Mouse (Mus musculus) MEL (cell line): ENCODE results near the gene Olfr816. TPM values are rescaled to one million over a fixed set of nuclear protein-coding genes. Genes with fewer than 3 reads are reported as not detected.
"Not testable (repeated sequence)": the region's sequence is repeated elsewhere in the genome, so short reads cannot be mapped to it uniquely, and the experiment has no call there.

Experiments used
- DNase-seq: peaks from one replicate; pipeline ENCODE4 v3.0.0; 2011; ENCODE audit warnings: low read depth, low spot score
- H3K27ac ChIP-seq: 2 replicates; pipeline ENCODE4 v1.5.1; 2012; ENCODE audit warnings: low read depth, mild to moderate bottlenecking, control low read depth, low read length, moderate library complexity; ENCODE audit not compliant: control insufficient read depth
- H3K27me3 ChIP-seq, 2 experiments: fragments of 150-350 bp in 1 of 2; sonication (generic) in 1 of 2; 2 replicates each; pipeline ENCODE4 v1.6.1; 2012; ENCODE audit warnings: low read length in 2 of 2, mild to moderate bottlenecking in 2 of 2, improper control_type of control experiment in 1 of 2, moderate library complexity in 1 of 2; ENCODE audit not compliant: insufficient read depth in 2 of 2, control insufficient read depth in 1 of 2
- H3K36me3 ChIP-seq, 2 experiments: 2 replicates each; pipeline ENCODE4 v1.6.1; 2012 to 2014; ENCODE audit warnings: low read length in 2 of 2, improper control_type of control experiment in 1 of 2, inconsistent platforms in 1 of 2, mild to moderate bottlenecking in 1 of 2; ENCODE audit not compliant: insufficient read depth in 2 of 2, control insufficient read depth in 1 of 2
- H3K4me1 ChIP-seq, 2 experiments: fragments of 150-350 bp in 1 of 2; sonication (generic) in 1 of 2; 2 replicates each; pipeline ENCODE4 v1.6.1; 2012; ENCODE audit warnings: low read length in 2 of 2, improper control_type of control experiment in 1 of 2, mild to moderate bottlenecking in 1 of 2; ENCODE audit not compliant: insufficient read depth in 2 of 2, control insufficient read depth in 1 of 2
- H3K4me3 ChIP-seq, 2 experiments: fragments of 150-350 bp in 1 of 2; sonication (generic) in 1 of 2; 2 replicates each; pipeline ENCODE4 v1.5.1; 2012; ENCODE audit warnings: low read depth in 2 of 2, low read length in 2 of 2, mild to moderate bottlenecking in 2 of 2, moderate library complexity in 2 of 2, control low read depth in 1 of 2, improper control_type of control experiment in 1 of 2; ENCODE audit not compliant: control insufficient read depth in 1 of 2, insufficient read depth in 1 of 2
- H3K79me2 ChIP-seq: 2 replicates; pipeline ENCODE4 v1.6.1; 2012; ENCODE audit warnings: mild to moderate bottlenecking, low read length, moderate library complexity; ENCODE audit not compliant: control insufficient read depth, poor library complexity, insufficient read depth
- H3K9ac ChIP-seq: 2 replicates; pipeline ENCODE4 v1.6.1; 2012; ENCODE audit warnings: low read depth, mild to moderate bottlenecking, control low read depth, low read length, moderate library complexity; ENCODE audit not compliant: control insufficient read depth, poor library complexity, severe bottlenecking
- H3K9me3 ChIP-seq: fragments of 150-350 bp; sonication (generic); replicated peaks from 2 replicates; pipeline ENCODE4 v1.6.1; 2012; ENCODE audit warnings: mild to moderate bottlenecking, low read length, improper control_type of control experiment, moderate library complexity; ENCODE audit not compliant: insufficient read depth
- polyA plus RNA-seq, 2 experiments: library from polyadenylated mRNA; stranded (reverse) in 1 of 2; unstranded in 1 of 2; fragments of >175 nt in 1 of 2; fragments of >200 nt in 1 of 2; gene quantifications; 2 replicates each; pipeline versions ENCODE4 v1.2.1 to v1.2.4; 2012; ENCODE audit warnings: low replicate concordance in 2 of 2, low read depth in 1 of 2; ENCODE audit not compliant: insufficient read length in 2 of 2, insufficient read depth in 1 of 2, missing spikeins in 1 of 2
- total RNA-seq: library from RNA; depleted of rRNA; stranded (reverse); fragments of 300-350 nt; gene quantifications from 2 replicates; pipeline ENCODE4 v1.2.3, GENCODE M21; 2012; rRNA removed

Olfr816 gene
- total and polyA plus RNA-seq, 3 experiments = not detected

GRCm38 (mm10) chr10:129885496-129885895 lies 29.9 kb downstream of the Olfr816 start:
- not testable (repeated sequence) for H3K9ac ChIP-seq, H3K79me2 ChIP-seq, H3K27me3 ChIP-seq, H3K4me1 ChIP-seq, H3K27ac ChIP-seq, H3K36me3 ChIP-seq, H3K4me3 ChIP-seq, DNase-seq, H3K9me3 ChIP-seq

- not testable (repeated sequence) for H3K27me3 ChIP-seq, H3K4me1 ChIP-seq, H3K79me2 ChIP-seq, H3K36me3 ChIP-seq, H3K27ac ChIP-seq, DNase-seq, H3K9me3 ChIP-seq, H3K4me3 ChIP-seq, H3K9ac ChIP-seq
These were observed 35.6 kb downstream of the Olfr816 start, which contains the start of gene Olfr814 for GRCm38 (mm10) chr10:129879751-129880150. Gene Olfr814, minus strand, starts transcription at chr10:129879851.

Other genes with a start within 250 kb of the Olfr816 start
- gene Olfr801, start 241.7 kb downstream of the Olfr816 start, total RNA-seq = not detected in 2 replicates
- not detected for gene Olfr801, start 241.7 kb downstream of the Olfr816 start, polyA plus RNA-seq
- not detected in 2 replicates for gene Olfr802, start 227.4 kb downstream of the Olfr816 start, total RNA-seq
- gene Olfr802, start 227.4 kb downstream of the Olfr816 start, polyA plus RNA-seq = not detected
- not detected in 2 replicates for gene Olfr803, start 221.3 kb downstream of the Olfr816 start, total RNA-seq
- under 1 TPM in 1 of 2 experiments, not detected in 1; 0.03 TPM for gene Olfr803, start 221.3 kb downstream of the Olfr816 start, polyA plus RNA-seq
- gene Olfr804, start 212.4 kb downstream of the Olfr816 start, total RNA-seq = not detected in 2 replicates
- gene Olfr804, start 212.4 kb downstream of the Olfr816 start, polyA plus RNA-seq = not detected
- not detected in 2 replicates for gene Olfr805, start 186.2 kb downstream of the Olfr816 start, total RNA-seq
- not detected for gene Olfr805, start 186.2 kb downstream of the Olfr816 start, polyA plus RNA-seq
- gene Olfr806, start 173.7 kb downstream of the Olfr816 start, total RNA-seq = not detected in 2 replicates
- not detected for gene Olfr806, start 173.7 kb downstream of the Olfr816 start, polyA plus RNA-seq
- gene Olfr807, start 157.8 kb downstream of the Olfr816 start, total RNA-seq = not detected in 2 replicates
- not detected for gene Olfr807, start 157.8 kb downstream of the Olfr816 start, polyA plus RNA-seq
- gene Olfr808, start 150.1 kb downstream of the Olfr816 start, total RNA-seq = not detected in 2 replicates
- gene Olfr808, start 150.1 kb downstream of the Olfr816 start, polyA plus RNA-seq = not detected
- gene Olfr809, start 141.0 kb downstream of the Olfr816 start, total RNA-seq = not detected in 2 replicates
- not detected for gene Olfr809, start 141.0 kb downstream of the Olfr816 start, polyA plus RNA-seq
- gene Olfr810, start 120.7 kb downstream of the Olfr816 start, total RNA-seq = not detected in 2 replicates
- gene Olfr810, start 120.7 kb downstream of the Olfr816 start, polyA plus RNA-seq = not detected
- not detected in 2 replicates for gene Olfr811, start 111.2 kb downstream of the Olfr816 start, total RNA-seq
- not detected for gene Olfr811, start 111.2 kb downstream of the Olfr816 start, polyA plus RNA-seq
- gene Olfr812, start 69.5 kb downstream of the Olfr816 start, total RNA-seq = not detected in 2 replicates
- gene Olfr812, start 69.5 kb downstream of the Olfr816 start, polyA plus RNA-seq = not detected
- not detected in 2 replicates for gene Olfr813, start 60.2 kb downstream of the Olfr816 start, total RNA-seq
- not detected for gene Olfr813, start 60.2 kb downstream of the Olfr816 start, polyA plus RNA-seq
- not detected in 2 replicates for gene Olfr814, start 35.7 kb downstream of the Olfr816 start, total RNA-seq
- gene Olfr814, start 35.7 kb downstream of the Olfr816 start, polyA plus RNA-seq = not detected
- gene Olfr815, start 9.7 kb downstream of the Olfr816 start, total RNA-seq = not detected in 2 replicates
- gene Olfr815, start 9.7 kb downstream of the Olfr816 start, polyA plus RNA-seq = not detected
- gene Olfr818, start 33.5 kb upstream of the Olfr816 start, total RNA-seq = not detected in 2 replicates
- gene Olfr818, start 33.5 kb upstream of the Olfr816 start, polyA plus RNA-seq = not detected
- not detected in 2 replicates for gene Olfr819, start 51.7 kb upstream of the Olfr816 start, total RNA-seq
- not detected for gene Olfr819, start 51.7 kb upstream of the Olfr816 start, polyA plus RNA-seq
- not detected in 2 replicates for gene Olfr247, start 60.5 kb upstream of the Olfr816 start, total RNA-seq
- not detected for gene Olfr247, start 60.5 kb upstream of the Olfr816 start, polyA plus RNA-seq
- not detected in 2 replicates for gene Gm10310, start 69.5 kb upstream of the Olfr816 start, total RNA-seq
- gene Gm10310, start 69.5 kb upstream of the Olfr816 start, polyA plus RNA-seq = not detected
- gene Olfr820, start 97.0 kb upstream of the Olfr816 start, total RNA-seq = not detected in 2 replicates
- gene Olfr820, start 97.0 kb upstream of the Olfr816 start, polyA plus RNA-seq = not detected
- gene Olfr821, start 114.8 kb upstream of the Olfr816 start, total RNA-seq = not detected in 2 replicates
- not detected for gene Olfr821, start 114.8 kb upstream of the Olfr816 start, polyA plus RNA-seq
- not detected in 2 replicates for gene Olfr822, start 155.6 kb upstream of the Olfr816 start, total RNA-seq
- not detected for gene Olfr822, start 155.6 kb upstream of the Olfr816 start, polyA plus RNA-seq
- gene Olfr823, start 199.8 kb upstream of the Olfr816 start, total RNA-seq = not detected in 2 replicates
- not detected for gene Olfr823, start 199.8 kb upstream of the Olfr816 start, polyA plus RNA-seq
- not detected in 2 replicates for gene Olfr824, start 214.4 kb upstream of the Olfr816 start, total RNA-seq
- gene Olfr824, start 214.4 kb upstream of the Olfr816 start, polyA plus RNA-seq = not detected